ENCODE assay signal across 11 mouse cellular contexts in genomic region chr7:123365876-123366741, GRCm38 (mm10). TPM values are rescaled to one million over a fixed set of nuclear protein-coding genes. Genes with fewer than 3 reads are reported as not detected.
A peak's percentile ranks its signal among the peaks of the same experiment; 100 is the strongest.
DNase-seq lines count a peak whose midpoint lies in the region; ATAC-seq and TF ChIP-seq lines count a peak whose summit lies in the region.
"Had no signal": no experiment of that assay in that cellular context is flagged by ENCODE, and none has a peak within 500 bp of the region (broad histone marks: within the 10 kb centered on the region; RNA-seq: fewer than 3 reads in every experiment).

No protein-coding gene starts in this region.

- no peaks in the 10 kb centered on the region for H3K9me3 ChIP-seq in heart, embryonic 11.5 days (replicated peaks; ENCODE audit: control insufficient read depth, low read length)
- no peaks in the 10 kb centered on the region for H3K9me3 ChIP-seq in MEL (replicated peaks; ENCODE audit: insufficient read depth, low read length)
- H3K9me3 ChIP-seq in lung, embryonic 16.5 days (ENCODE audit: control insufficient read depth, low read length), result no peaks in the 10 kb centered on the region
- H3K9me3 ChIP-seq: heart, embryonic 15.5 days; midbrain, embryonic 12.5 days had no signal

- 0 out of 2 replicates have a peak overlapping the region, but pooled peaks have one; percentile 9 for H3K4me2 ChIP-seq in heart, embryonic 11.5 days
- H3K4me2 ChIP-seq in lung, embryonic 16.5 days (ENCODE audit: low read depth, low read length), result no peak overlapping the region
- H3K4me2 ChIP-seq: heart, embryonic 15.5 days; midbrain, embryonic 12.5 days had no signal

- H3K36me3 ChIP-seq in heart, embryonic 11.5 days (ENCODE audit: control insufficient read depth, insufficient read depth, low read length), result no peaks in the 10 kb centered on the region
- peaks cover 0 to 35% of the 10 kb centered on the region in 2 experiments; a peak in 3 of 4 replicates for H3K36me3 ChIP-seq in MEL (ENCODE audit: control insufficient read depth in 1 of 2, insufficient read depth in 2 of 2, low read length in 2 of 2)
- no peaks in the 10 kb centered on the region for H3K36me3 ChIP-seq in lung, embryonic 16.5 days (ENCODE audit: control insufficient read depth, insufficient read depth, low read length)
- H3K36me3 ChIP-seq: heart, embryonic 15.5 days; midbrain, embryonic 12.5 days had no signal

- intact Hi-C loops in heart, postnatal 25 days (cut with DNase I), result loop anchor here (2.0 to 5.0 kb wide), 2 partner anchors 15 to 34 kb away; no protein-coding TSS in a partner anchor

- ATAC-seq in heart, embryonic 11.5 days (replicated peaks; ENCODE audit: insufficient number of reproducible peaks, low FRiP score, low TSS enrichment), result no peak
- no peak for ATAC-seq in lung, embryonic 16.5 days (ENCODE audit: low read depth)

- TF ChIP-seq POLR2A in MEL (IDR thresholded peaks at IDR 0.05; ENCODE audit: control insufficient read depth in 1 of 2, insufficient read depth in 1 of 2, low read depth in 1 of 2, low read length in 2 of 2, poor library complexity in 1 of 2), result no peak

- no peak overlapping the region for H3K27ac ChIP-seq in heart, embryonic 11.5 days (ENCODE audit: low read depth, low read length)
- peak overlapping the region; percentile 93 for H3K27ac ChIP-seq in MEL (ENCODE audit: control insufficient read depth, low read depth, low read length)
- peak overlapping the region; percentile 51 for H3K27ac ChIP-seq in lung, embryonic 16.5 days (ENCODE audit: low read length)
- H3K27ac ChIP-seq: heart, embryonic 15.5 days; midbrain, embryonic 12.5 days had no signal

- no peak overlapping the region for H3K4me3 ChIP-seq in heart, embryonic 11.5 days (ENCODE audit: low read depth, low read length)
- no peak overlapping the region; a peak in 1 of 4 replicates for H3K4me3 ChIP-seq in MEL (ENCODE audit: control insufficient read depth in 1 of 2, insufficient read depth in 1 of 2, low read depth in 2 of 2, low read length in 2 of 2)
- no peak overlapping the region for H3K4me3 ChIP-seq in lung, embryonic 16.5 days (ENCODE audit: low read length)
- H3K4me3 ChIP-seq: heart, embryonic 15.5 days; midbrain, embryonic 12.5 days had no signal

- WGBS in heart, embryonic 11.5 days (ENCODE audit: insufficient replicate concordance), result 71% methylated on average over 7 of the region's 7 CpGs
- WGBS in lung, embryonic 16.5 days, result 77% methylated on average over 7 of the region's 7 CpGs

- no peak for TF ChIP-seq CTCF in MEL (IDR thresholded peaks at IDR 0.05 in 2 of 3, conservative IDR thresholded peaks at IDR 0.05 in 1 of 3; ENCODE audit: control insufficient read depth in 1 of 3, insufficient read depth in 1 of 3, low read depth in 2 of 3, low read length in 3 of 3, poor library complexity in 1 of 3, severe bottlenecking in 1 of 3)

- H3K27me3 ChIP-seq in heart, embryonic 11.5 days (ENCODE audit: control insufficient read depth, insufficient read depth, low read length), result no peaks in the 10 kb centered on the region
- no peaks in the 10 kb centered on the region for H3K27me3 ChIP-seq in MEL (ENCODE audit: control insufficient read depth in 1 of 2, insufficient read depth in 2 of 2, low read length in 2 of 2)
- no peaks in the 10 kb centered on the region for H3K27me3 ChIP-seq in lung, embryonic 16.5 days (ENCODE audit: control insufficient read depth, insufficient read depth, low read depth, low read length)
- H3K27me3 ChIP-seq: heart, embryonic 15.5 days; midbrain, embryonic 12.5 days had no signal

- TF ChIP-seq RAD21 in MEL (IDR thresholded peaks at IDR 0.05; ENCODE audit: low read depth, low read length), result no peak

- no peak for DNase-seq in heart, postnatal 25 days (ENCODE audit: low spot score)
- peak; percentile 92 for DNase-seq in MEL (ENCODE audit: low read depth, low spot score)
- DNase-seq in cerebellum, postnatal 25 days, result peak; percentile 51 to 53
- DNase-seq in adrenal gland, adult 18-20 months (ENCODE audit: low spot score in 2 of 2), result no peak
- DNase-seq in thymus, postnatal 10 days (ENCODE audit: low spot score in 2 of 2), result no peak
- no peak for DNase-seq in right cerebral cortex, postnatal 14 days
- DNase-seq: thymus, postnatal 36 days had no signal

- H3K9ac ChIP-seq in heart, embryonic 11.5 days (ENCODE audit: low read depth, low read length), result no peak overlapping the region
- H3K9ac ChIP-seq in MEL (ENCODE audit: control insufficient read depth, low read depth, low read length, poor library complexity, severe bottlenecking), result no peak overlapping the region
- H3K9ac ChIP-seq in lung, embryonic 16.5 days (ENCODE audit: low read length), result no peak overlapping the region
- H3K9ac ChIP-seq: heart, embryonic 15.5 days; midbrain, embryonic 12.5 days had no signal

- H3K4me1 ChIP-seq in heart, embryonic 11.5 days (ENCODE audit: control insufficient read depth, insufficient read depth, low read length), result peaks cover 28% of the 10 kb centered on the region
- peaks cover 11 to 37% of the 10 kb centered on the region in 2 experiments for H3K4me1 ChIP-seq in MEL (ENCODE audit: control insufficient read depth in 1 of 2, insufficient read depth in 2 of 2, low read length in 2 of 2)
- H3K4me1 ChIP-seq in lung, embryonic 16.5 days (replicated peaks; ENCODE audit: control insufficient read depth, insufficient read depth, low read length), result peaks cover 35% of the 10 kb centered on the region

- peaks cover 29% of the 10 kb centered on the region for H3K79me2 ChIP-seq in MEL (ENCODE audit: control insufficient read depth, insufficient read depth, low read length, poor library complexity)

- TF ChIP-seq EP300 in MEL (IDR thresholded peaks at IDR 0.05; ENCODE audit: low read depth in 1 of 2, low read length in 2 of 2), result peak; percentile 87 to 97

TF ChIP-seq in MEL, 35 proteins besides CTCF, POLR2A, EP300 and RAD21 (continues in another document):
- TF ChIP-seq NELFE (IDR thresholded peaks at IDR 0.05; ENCODE audit: low read depth, low read length) (no peak), MAX (IDR thresholded peaks at IDR 0.05; ENCODE audit: low read length) (peak; percentile 61), NRF1 (IDR thresholded peaks at IDR 0.05; ENCODE audit: insufficient read depth, low read depth, low read length, poor library complexity, severe bottlenecking) (no peak), SMC3 (IDR thresholded peaks at IDR 0.05; ENCODE audit: low read depth, low read length) (no peak), RCOR1 (IDR thresholded peaks at IDR 0.05; ENCODE audit: low read depth, low read length) (peak; percentile 90), UBTF (IDR thresholded peaks at IDR 0.05; ENCODE audit: borderline replicate concordance, insufficient read depth, low read depth, low read length) (no peak), GABPA (IDR thresholded peaks at IDR 0.05; ENCODE audit: low read depth, low read length) (no peak), TAL1 (IDR thresholded peaks at IDR 0.05; ENCODE audit: low read length) (peak; percentile 96), MYB (IDR thresholded peaks at IDR 0.05; ENCODE audit: low read depth, low read length) (0 out of 2 replicates have a peak, but pooled peaks have one; percentile 44), SIN3A (IDR thresholded peaks at IDR 0.05; ENCODE audit: low read length) (peak; percentile 53; the same call in 1 of the 2 replicates), KAT2A (conservative IDR thresholded peaks at IDR 0.05; ENCODE audit: low read depth, low read length) (no peak), MAFK (IDR thresholded peaks at IDR 0.05; ENCODE audit: borderline replicate concordance, low read depth, low read length) (peak; percentile 62), ZNF384 (IDR thresholded peaks at IDR 0.05; ENCODE audit: low read depth, low read length) (no peak), CHD2 (IDR thresholded peaks at IDR 0.05; ENCODE audit: low read length) (no peak), MXI1 (IDR thresholded peaks at IDR 0.05; ENCODE audit: low read depth, low read length) (peak; percentile 79), ZMIZ1 (IDR thresholded peaks at IDR 0.05; ENCODE audit: low read depth, low read length) (no peak), USF2 (IDR thresholded peaks at IDR 0.05; ENCODE audit: borderline replicate concordance in 1 of 2, insufficient read depth in 1 of 2, low read depth in 1 of 2, low read length in 2 of 2) (no peak), USF1 (IDR thresholded peaks at IDR 0.05; ENCODE audit: low read depth, low read length) (peak; percentile 56; the same call in 1 of the 2 replicates), ZC3H11A (IDR thresholded peaks at IDR 0.05; ENCODE audit: low read depth, low read length) (no peak), ELF1 (IDR thresholded peaks at IDR 0.05; ENCODE audit: low read depth, low read length) (peak; percentile 57; the same call in 1 of the 2 replicates), POLR2AphosphoS5 (IDR thresholded peaks at IDR 0.05; ENCODE audit: borderline replicate concordance, low read depth, low read length) (no peak), JUND (IDR thresholded peaks at IDR 0.05; ENCODE audit: low read depth, low read length) (0 out of 2 replicates have a peak, but pooled peaks have one; percentile 15), ETS1 (IDR thresholded peaks at IDR 0.05; ENCODE audit: low read depth, low read length) (peak; percentile 79), MAZ (IDR thresholded peaks at IDR 0.05; ENCODE audit: low read depth, low read length) (0 out of 2 replicates have a peak, but pooled peaks have one; percentile 46), POLR2AphosphoS2 (IDR thresholded peaks at IDR 0.05; ENCODE audit: low read length) (peak; percentile 51; the same call in 1 of the 2 replicates), CHD1 (IDR thresholded peaks at IDR 0.05; ENCODE audit: low read depth, low read length) (0 out of 2 replicates have a peak, but pooled peaks have one; percentile 63)

RNA-seq across cellular contexts. Expression of gene Lcmt1, which starts 3.5 kb away (rescaled TPM):
- 40.6 and 47.4 TPM in 2 replicates for polyA plus RNA-seq in heart, embryonic 11.5 days (2014; fragmentation: Nextera tagmentation; extraction: Ambion mirVana)
- 10 to 100 TPM; 20.0 to 21.9 TPM for total RNA-seq in heart, postnatal 25 days (2021)
- 45.3 and 51.7 TPM in 2 replicates for total RNA-seq in MEL (2012; rRNA removed)
- polyA plus RNA-seq in MEL (2012; ENCODE audit: insufficient read depth in 1 of 2, insufficient read length in 2 of 2, low read depth in 1 of 2, low replicate concordance in 2 of 2, missing spikeins in 1 of 2), result 10 to 100 TPM in 1 of 2 experiments, not detected in 1; 44.4 TPM
- 40.9 and 45.1 TPM in 2 replicates for polyA plus RNA-seq in lung, embryonic 16.5 days (2015; fragmentation: Nextera tagmentation; extraction: Ambion mirVana)
- total RNA-seq in adrenal gland, adult 18-20 months (2021), result 10 to 100 TPM; 25.9 to 26.6 TPM

RNA-seq across cellular contexts. Expression of gene Arhgap17, which starts 3.6 kb away (rescaled TPM):
- polyA plus RNA-seq in heart, embryonic 11.5 days (2014; fragmentation: Nextera tagmentation; extraction: Ambion mirVana), result 21.1 and 23.0 TPM in 2 replicates
- 10 to 100 TPM; 16.7 to 20.2 TPM for total RNA-seq in heart, postnatal 25 days (2021)
- total RNA-seq in MEL (2012; rRNA removed), result 2.6 and 3.1 TPM in 2 replicates
- 100 to 1,000 TPM in 1 of 2 experiments, 10 to 100 TPM in 1; 33.7 to 124 TPM for polyA plus RNA-seq in MEL (2012; ENCODE audit: insufficient read depth in 1 of 2, insufficient read length in 2 of 2, low read depth in 1 of 2, low replicate concordance in 2 of 2, missing spikeins in 1 of 2)
- polyA plus RNA-seq in lung, embryonic 16.5 days (2015; fragmentation: Nextera tagmentation; extraction: Ambion mirVana), result 19.8 and 23.4 TPM in 2 replicates
- total RNA-seq in adrenal gland, adult 18-20 months (2021), result 10 to 100 TPM; 35.6 to 51.9 TPM

Comparison
In these comparisons a context has a peak if more than half of its experiments do, and no peak if none do; other contexts are left out.
1. DNase-seq: peak in MEL (single experiment) and cerebellum, postnatal 25 days (2 of 2); none in heart, postnatal 25 days (single experiment), adrenal gland, adult 18-20 months (0 of 2), thymus, postnatal 10 days (0 of 2) and right cerebral cortex, postnatal 14 days (single experiment).